Mouse (Mus musculus) skeletal muscle tissue, adult 2 months (tissue): ENCODE data around the gene Cbs.
A peak's percentile ranks its signal among the peaks of the same experiment; 100 is the strongest.
"Not testable (repeated sequence)": the region's sequence is repeated elsewhere in the genome, so short reads cannot be mapped to it uniquely, and the experiment has no call there.

ENCODE experiments used
- DNase-seq: peaks from one replicate; pipeline ENCODE4 v3.0.0-alpha.2; 2012; ENCODE audit warnings: low read depth, low spot score

The Cbs gene

GRCm38 (mm10) chr17:31646199-31647002, 9.4 kb upstream of the Cbs start:
- DNase-seq = no peak

- DNase-seq = no peak
Observed at GRCm38 (mm10) chr17:31642913-31643312, 5.9 kb upstream of the Cbs start.

- DNase-seq = no peak
Observed at GRCm38 (mm10) chr17:31642331-31642730, 5.3 kb upstream of the Cbs start.

DNA sequence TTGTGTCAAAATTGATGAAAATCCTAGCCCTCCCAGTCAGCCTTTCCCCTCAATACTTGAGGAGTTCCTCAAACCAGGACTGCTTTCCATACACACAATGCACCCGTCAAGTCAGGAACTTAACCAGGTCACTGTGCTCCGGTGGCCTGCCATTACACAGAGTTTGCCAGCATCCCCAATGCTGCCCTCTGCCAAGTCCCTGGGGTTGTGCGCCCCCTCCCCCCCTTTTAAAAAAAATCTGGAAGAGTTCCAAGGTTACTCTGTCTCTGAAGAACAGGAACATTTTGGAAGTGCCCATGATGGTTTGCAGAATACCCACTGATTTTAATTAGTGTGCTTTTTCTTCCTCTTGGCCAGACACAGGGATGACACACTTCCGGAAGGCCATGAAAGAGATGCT, 2.6 kb upstream of the Cbs start:
- no peak for DNase-seq

DNA sequence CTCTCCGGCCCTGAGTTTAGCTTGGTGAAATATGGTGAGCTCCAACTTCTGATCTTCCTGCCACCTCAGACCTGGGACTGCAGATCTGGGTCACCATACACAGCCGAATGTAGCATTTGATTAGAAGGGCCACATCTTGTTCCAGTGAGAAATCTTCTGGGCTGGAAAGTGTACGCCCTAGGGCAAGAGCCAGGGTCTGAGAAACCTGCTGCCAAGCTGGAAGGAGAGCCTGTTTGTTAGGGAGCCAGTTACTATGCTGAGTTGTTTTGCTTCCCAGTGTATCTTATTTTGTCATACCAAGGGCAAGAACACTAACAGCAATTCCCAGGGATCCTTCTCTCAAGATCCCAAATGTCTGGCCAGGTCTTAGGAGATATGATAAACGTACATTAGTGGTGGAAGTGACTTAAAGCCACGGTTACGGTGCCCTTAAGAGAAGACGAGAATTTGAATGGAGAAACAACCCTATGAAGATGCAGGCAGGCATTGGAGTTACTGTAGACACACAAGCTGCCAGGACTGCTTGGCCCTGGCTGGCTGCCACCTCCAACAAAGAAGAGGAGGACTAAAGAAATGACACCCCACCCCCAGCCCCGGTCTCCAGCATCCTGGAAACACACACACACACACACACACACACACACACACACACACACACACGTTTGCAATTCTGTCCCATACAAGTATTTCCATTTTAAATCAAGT, 980 bp upstream of the Cbs start:
- DNase-seq = no peak

GRCm38 (mm10) chr17:31636277-31636941, 629 bp downstream of the Cbs start:
- DNase-seq = no peak

DNA sequence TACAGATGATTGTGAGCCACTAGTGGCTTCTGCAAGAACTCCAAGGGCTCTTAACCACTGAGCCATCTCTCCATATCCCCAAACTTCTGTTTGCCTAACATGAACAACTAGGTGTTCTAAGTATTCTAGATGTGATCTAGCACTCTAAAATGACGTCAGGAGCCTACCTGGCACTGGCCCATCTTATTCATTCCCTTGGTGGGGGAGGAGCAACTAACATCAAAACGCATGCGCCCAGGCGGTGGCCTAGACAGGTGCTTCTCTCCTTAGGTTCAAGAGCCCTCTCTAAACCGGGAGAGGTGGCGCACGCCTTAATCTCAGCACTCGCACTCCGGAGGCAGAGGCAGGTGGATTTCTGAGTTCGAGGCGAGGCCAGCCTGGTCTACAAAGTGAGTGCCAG, 1.3 kb downstream of the Cbs start:
- DNase-seq = no peak

DNA sequence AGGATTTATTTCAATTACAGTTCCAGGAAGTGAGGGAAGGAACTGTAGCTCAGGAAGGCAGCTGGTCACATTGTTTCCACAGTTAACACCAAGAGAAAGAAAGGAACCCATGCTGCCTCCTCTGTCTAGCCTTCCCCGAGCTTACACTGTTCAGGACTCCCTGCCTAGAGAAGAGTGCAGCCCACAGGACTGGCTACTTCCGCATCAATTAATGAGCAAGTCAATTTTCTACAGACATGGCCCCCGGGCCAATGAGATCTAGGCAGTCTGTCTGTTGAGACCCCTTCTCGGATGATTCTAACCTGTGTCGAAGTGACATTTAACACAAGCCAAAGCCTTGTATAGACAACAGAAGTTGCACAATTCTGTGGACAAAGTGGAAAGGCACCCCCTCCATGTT, 2.1 kb downstream of the Cbs start:
- DNase-seq = no peak

- DNase-seq = no peak
Observed at GRCm38 (mm10) chr17:31633007-31633406, 4.0 kb downstream of the Cbs start.

- no peak for DNase-seq
Observed at GRCm38 (mm10) chr17:31631081-31631800, 5.8 kb downstream of the Cbs start.

GRCm38 (mm10) chr17:31627961-31628360, 9.1 kb downstream of the Cbs start:
- DNase-seq = no peak

DNA sequence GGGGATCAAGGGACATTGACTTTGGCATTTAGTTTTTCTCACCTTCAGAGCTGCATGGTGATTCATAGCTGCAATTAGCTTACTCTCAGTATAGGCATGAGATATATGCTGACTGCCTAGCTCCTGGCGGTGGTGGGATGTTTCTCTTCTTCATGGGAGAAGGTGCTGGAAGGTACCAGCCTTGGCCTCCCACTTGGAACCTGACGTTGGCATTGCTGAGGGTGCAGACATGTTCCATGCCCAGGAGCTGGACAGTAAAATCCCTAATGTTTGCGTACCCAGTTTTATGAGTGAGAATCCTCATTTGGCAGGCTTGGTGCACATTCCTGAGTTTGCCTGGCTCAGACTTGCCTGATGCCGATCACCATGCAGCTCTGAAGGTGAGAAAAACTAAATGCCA, 13.9 kb downstream of the Cbs start:
- no peak for DNase-seq

DNA sequence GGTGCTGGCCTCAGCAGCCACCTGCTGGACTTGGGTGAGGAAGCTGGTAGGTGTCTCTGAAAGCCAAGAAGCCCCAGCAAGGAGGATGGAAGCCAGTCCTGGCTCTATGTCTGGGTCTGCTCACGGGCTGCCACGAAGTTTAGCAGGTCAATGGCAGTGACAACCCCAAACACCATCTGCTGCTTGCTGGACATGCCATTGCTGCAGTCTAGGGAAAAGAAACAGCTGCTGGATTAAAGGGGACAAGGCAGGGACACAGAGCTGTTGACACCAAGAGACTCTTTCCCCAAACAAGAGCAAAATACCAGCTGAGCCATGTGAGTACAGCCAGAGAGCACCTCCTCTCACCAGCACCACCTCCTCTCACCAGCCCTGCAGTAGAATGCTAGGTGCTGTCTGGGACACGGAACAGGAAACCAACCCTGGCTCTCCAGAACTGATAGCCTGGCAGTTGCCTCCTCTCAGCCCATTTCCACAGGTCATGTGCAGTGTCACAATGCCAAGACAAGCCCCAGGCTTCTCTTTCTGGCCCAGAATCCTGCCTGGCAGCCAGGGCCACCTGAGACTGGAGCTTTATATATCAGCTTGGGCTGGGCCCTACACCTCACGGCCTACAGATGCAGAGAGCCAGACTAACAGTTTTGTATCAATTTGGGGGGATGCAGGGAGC, 23.8 kb downstream of the Cbs start:
- DNase-seq = no peak

GRCm38 (mm10) chr17:31609895-31610294, 27.1 kb downstream of the Cbs start:
- DNase-seq = no peak

- DNase-seq = not testable (repeated sequence)
Observed at GRCm38 (mm10) chr17:31609173-31609572, 27.9 kb downstream of the Cbs start.

DNA sequence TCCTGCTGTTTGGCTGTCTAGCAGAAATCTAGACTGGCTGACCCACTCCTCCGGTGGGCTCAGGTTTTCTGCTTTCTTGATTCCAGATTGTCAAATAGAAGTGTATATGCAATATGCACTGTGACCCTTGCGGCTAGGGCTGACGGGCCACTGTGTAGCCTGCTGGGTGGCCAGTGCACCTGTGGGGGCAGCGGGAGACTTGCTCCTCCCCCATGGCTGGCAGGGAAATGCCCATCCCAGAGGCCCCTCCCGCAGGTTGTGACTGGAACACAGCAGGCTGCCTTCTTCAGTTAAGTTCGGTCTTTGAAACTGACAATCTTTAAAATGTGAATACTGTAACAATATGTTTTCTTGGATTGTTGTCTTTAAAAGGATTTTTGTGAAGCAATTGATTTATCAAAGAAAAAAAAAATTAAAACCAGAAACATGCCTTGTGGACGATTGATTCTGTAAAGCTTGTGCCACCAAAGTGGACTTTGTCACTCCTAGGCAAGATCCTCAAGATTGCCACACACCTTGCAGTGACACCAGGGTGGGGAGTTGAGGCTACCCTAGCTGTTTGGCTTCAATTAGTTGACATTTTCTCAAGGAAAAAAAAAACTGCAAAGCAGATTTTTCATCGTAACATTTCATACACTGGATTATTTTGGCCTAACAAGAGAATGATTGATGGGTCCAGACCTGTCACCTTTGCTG, 29.6 kb downstream of the Cbs start:
- no peak for DNase-seq

DNA sequence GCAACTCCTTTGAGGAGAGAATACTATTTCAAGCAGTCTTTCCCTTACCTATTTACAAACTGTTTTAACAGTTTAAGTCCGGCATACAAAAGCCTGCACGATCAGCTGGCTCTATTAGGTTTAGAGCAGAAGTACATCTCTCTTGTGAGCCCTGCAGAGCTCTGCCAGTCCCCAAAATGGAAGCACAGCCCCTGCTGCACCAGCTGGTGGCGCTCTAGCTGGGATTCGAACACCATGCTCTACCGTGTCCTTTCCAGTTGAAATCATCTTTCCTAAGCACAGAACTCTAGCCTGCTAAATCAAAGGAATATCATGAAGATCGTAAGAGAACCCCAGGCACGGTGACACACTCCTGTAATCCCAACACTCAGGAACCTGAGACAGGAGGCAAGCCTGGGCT, 30.6 kb downstream of the Cbs start:
- no peak for DNase-seq

GRCm38 (mm10) chr17:31598593-31598992, 38.4 kb downstream of the Cbs start:
- no peak for DNase-seq

DNA sequence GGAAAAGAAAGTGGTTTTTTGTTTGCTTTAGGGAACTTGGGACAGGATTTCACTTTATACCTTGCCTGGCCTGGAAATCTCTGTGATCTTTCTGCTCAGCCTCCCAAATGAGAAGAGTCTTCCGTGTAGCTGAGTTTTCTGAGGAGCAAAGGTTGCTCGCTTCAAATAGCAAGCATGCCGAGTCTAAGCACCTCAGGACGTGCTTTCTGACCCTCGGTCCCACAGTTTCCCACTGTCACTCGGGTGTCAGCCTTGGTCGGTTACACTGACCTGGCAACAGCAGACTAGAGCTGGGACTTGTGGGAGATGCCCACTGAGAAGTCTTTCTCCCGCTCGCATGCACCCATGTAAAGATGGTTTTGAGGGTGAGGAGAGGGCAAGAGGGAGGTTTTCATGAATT, 39.1 kb downstream of the Cbs start:
- no peak for DNase-seq

DNA sequence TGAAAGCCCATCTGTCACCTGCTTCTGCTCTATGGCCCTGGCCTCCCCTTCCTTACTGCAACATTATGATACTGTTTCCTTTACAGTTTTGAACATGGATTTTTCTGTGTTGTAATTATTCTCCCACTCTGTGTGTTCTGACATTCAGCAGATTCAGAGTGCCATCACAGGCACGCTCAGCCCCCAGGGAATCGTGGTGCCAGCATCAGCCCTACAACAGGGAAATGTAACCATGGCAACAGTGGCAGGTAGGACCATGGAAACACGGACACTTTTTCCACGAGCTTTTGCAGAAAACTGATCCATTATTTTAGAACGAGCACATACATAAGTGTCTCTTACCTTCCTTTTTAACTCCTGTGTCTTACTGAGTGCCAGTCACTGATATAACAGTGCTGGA, 42.0 kb downstream of the Cbs start:
- DNase-seq = no peak

DNA sequence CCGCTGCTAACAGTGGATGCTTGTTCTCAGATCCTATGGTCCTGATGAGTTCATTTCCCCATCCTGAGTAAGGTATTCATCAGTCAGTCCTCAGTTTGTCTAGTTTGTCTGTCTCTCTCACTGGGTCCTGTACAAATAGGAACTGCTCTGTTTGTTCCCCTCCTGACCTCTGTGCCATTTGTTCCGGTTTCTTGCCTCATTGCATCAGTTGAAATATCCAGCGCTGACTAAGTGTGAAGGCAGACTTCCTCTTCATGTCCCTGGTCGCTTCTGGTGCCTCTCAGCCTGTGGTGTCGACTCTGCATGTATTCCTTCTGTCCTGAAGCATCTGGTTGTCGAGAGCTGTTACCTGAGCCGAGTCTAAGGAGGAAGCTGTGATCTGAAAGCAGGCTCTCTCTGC, 42.4 kb downstream of the Cbs start:
- peak; percentile 15 for DNase-seq
